ENCODE assay signal across 25 mouse cellular contexts in the genomic region with DNA sequence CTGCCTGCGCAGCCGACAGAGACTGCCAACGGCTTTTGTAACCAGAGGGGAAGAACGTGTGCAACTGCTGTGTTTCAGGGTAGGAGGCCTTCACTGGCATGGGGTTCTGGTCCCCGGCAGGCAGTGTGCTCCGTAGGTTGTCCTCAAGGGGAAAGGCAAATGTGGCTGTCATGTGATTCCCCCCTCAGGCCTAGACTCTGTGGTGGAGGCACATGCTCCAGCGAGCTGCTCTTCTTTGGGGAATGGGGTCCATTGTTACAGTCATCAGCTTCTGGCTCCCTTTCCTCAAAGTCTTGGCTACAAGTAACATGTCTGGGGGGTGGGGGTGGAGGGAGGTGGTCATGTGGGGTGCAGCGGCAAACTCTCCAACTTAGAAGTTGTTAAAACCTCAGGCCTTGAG.
DNase-seq lines count a peak whose midpoint lies in the region; ATAC-seq lines count a peak whose summit lies in the region.
"Had no signal": no experiment of that assay in that cellular context is flagged by ENCODE, and none has a peak within 500 bp of the region (broad histone marks: within the 10 kb centered on the region; RNA-seq: fewer than 3 reads in every experiment).

No protein-coding gene starts in this region.

- H3K27me3 ChIP-seq in forebrain, embryonic 11.5 days (ENCODE audit: control insufficient read depth, insufficient read depth, low read length), result no peaks in the 10 kb centered on the region
- no peaks in the 10 kb centered on the region for H3K27me3 ChIP-seq in forebrain, embryonic 10.5 days (ENCODE audit: poor library complexity, severe bottlenecking)
- H3K27me3 ChIP-seq in hindbrain, embryonic 15.5 days, result no peaks in the 10 kb centered on the region
- no peaks in the 10 kb centered on the region for H3K27me3 ChIP-seq in hindbrain, embryonic 12.5 days
- no peaks in the 10 kb centered on the region for H3K27me3 ChIP-seq in neural tube, embryonic 13.5 days
- H3K27me3 ChIP-seq: heart, embryonic 12.5 days; kidney, embryonic 15.5 days; limb, embryonic 13.5 days had no signal

- no peak for ATAC-seq in forebrain, embryonic 11.5 days (replicated peaks; ENCODE audit: low FRiP score)
- ATAC-seq in hindbrain, embryonic 15.5 days (ENCODE audit: low FRiP score, low read depth), result peak; percentile 52; the same call in 1 of the 2 replicates
- no peak for ATAC-seq in hindbrain, embryonic 12.5 days (ENCODE audit: low FRiP score)
- ATAC-seq in neural tube, embryonic 13.5 days (ENCODE audit: low read depth), result no peak
- ATAC-seq: forebrain, embryonic 16.5 days; Patski had no signal

- H3K4me1 ChIP-seq in forebrain, embryonic 11.5 days (replicated peaks; ENCODE audit: control insufficient read depth, insufficient read depth, low read length), result peaks cover 5% of the 10 kb centered on the region
- H3K4me1 ChIP-seq in forebrain, embryonic 10.5 days, result peaks cover 25% of the 10 kb centered on the region
- peaks cover 18% of the 10 kb centered on the region for H3K4me1 ChIP-seq in hindbrain, embryonic 15.5 days (replicated peaks)
- peaks cover 22% of the 10 kb centered on the region for H3K4me1 ChIP-seq in hindbrain, embryonic 12.5 days
- peaks cover 28% of the 10 kb centered on the region for H3K4me1 ChIP-seq in neural tube, embryonic 13.5 days (replicated peaks)

- no peak overlapping the region for H3K4me2 ChIP-seq in forebrain, embryonic 11.5 days (ENCODE audit: low read depth, low read length, severe bottlenecking)
- H3K4me2 ChIP-seq in hindbrain, embryonic 15.5 days, result no peak overlapping the region
- no peak overlapping the region for H3K4me2 ChIP-seq in hindbrain, embryonic 12.5 days (replicated peaks)
- H3K4me2 ChIP-seq in neural tube, embryonic 13.5 days, result no peak overlapping the region
- H3K4me2 ChIP-seq: heart, embryonic 12.5 days; kidney, embryonic 15.5 days; limb, embryonic 13.5 days; lung, embryonic 14.5 days had no signal

- H3K27ac ChIP-seq in forebrain, embryonic 11.5 days (ENCODE audit: low read depth, low read length), result no peak overlapping the region
- H3K27ac ChIP-seq in forebrain, embryonic 10.5 days, result no peak overlapping the region
- peak overlapping the region; percentile 66 for H3K27ac ChIP-seq in hindbrain, embryonic 15.5 days (replicated peaks)
- H3K27ac ChIP-seq in hindbrain, embryonic 12.5 days, result no peak overlapping the region
- H3K27ac ChIP-seq in neural tube, embryonic 13.5 days (replicated peaks), result peak overlapping the region; percentile 46
- H3K27ac ChIP-seq: kidney, embryonic 15.5 days; limb, embryonic 13.5 days; liver, embryonic 14.5 days had no signal

- H3K9me3 ChIP-seq in forebrain, embryonic 11.5 days (ENCODE audit: control insufficient read depth, low read length), result no peaks in the 10 kb centered on the region
- H3K9me3 ChIP-seq in forebrain, embryonic 10.5 days, result no peaks in the 10 kb centered on the region
- no peaks in the 10 kb centered on the region for H3K9me3 ChIP-seq in hindbrain, embryonic 15.5 days
- H3K9me3 ChIP-seq in hindbrain, embryonic 12.5 days (replicated peaks), result no peaks in the 10 kb centered on the region
- no peaks in the 10 kb centered on the region for H3K9me3 ChIP-seq in neural tube, embryonic 13.5 days
- H3K9me3 ChIP-seq: heart, embryonic 12.5 days; kidney, embryonic 15.5 days; limb, embryonic 13.5 days had no signal

- H3K4me3 ChIP-seq in forebrain, embryonic 11.5 days (ENCODE audit: low read depth, low read length), result no peak overlapping the region
- no peak overlapping the region for H3K4me3 ChIP-seq in forebrain, embryonic 10.5 days
- H3K4me3 ChIP-seq in hindbrain, embryonic 15.5 days, result no peak overlapping the region
- H3K4me3 ChIP-seq in hindbrain, embryonic 12.5 days, result no peak overlapping the region
- H3K4me3 ChIP-seq in neural tube, embryonic 13.5 days, result no peak overlapping the region
- H3K4me3 ChIP-seq: heart, embryonic 12.5 days; kidney, embryonic 15.5 days; limb, embryonic 13.5 days had no signal

- DNase-seq in forebrain, embryonic 11.5 days (ENCODE audit: low spot score), result peak; percentile 49
- no peak for DNase-seq in forebrain, embryonic 10.5 days (ENCODE audit: extremely low spot score, low spot score)
- no peak for DNase-seq in neural tube, embryonic 10.5 days (ENCODE audit: extremely low spot score, low spot score)
- DNase-seq in embryo, embryonic 11 days, result no peak
- no peak for DNase-seq in gastrocnemius, postnatal 14 days
- DNase-seq: adrenal gland, postnatal 36 days; cerebellum, adult 11-12 months; cerebellum, postnatal 25 days; gastrocnemius, postnatal 36 days; heart, postnatal 10 days; kidney, adult 11 months; kidney, postnatal 36 days; layer of hippocampus, adult 9-11 months; lung, embryonic 14.5 days; retina, postnatal 1 day had no signal

- no peak overlapping the region for H3K9ac ChIP-seq in forebrain, embryonic 11.5 days (ENCODE audit: low read length)
- H3K9ac ChIP-seq in hindbrain, embryonic 15.5 days, result no peak overlapping the region
- H3K9ac ChIP-seq in hindbrain, embryonic 12.5 days, result no peak overlapping the region
- 0 out of 2 replicates have a peak overlapping the region, but pooled peaks have one; percentile 23 for H3K9ac ChIP-seq in neural tube, embryonic 13.5 days
- H3K9ac ChIP-seq: heart, embryonic 12.5 days; kidney, embryonic 15.5 days; limb, embryonic 13.5 days; liver, embryonic 14.5 days; lung, embryonic 14.5 days had no signal

- 81% methylated on average over 8 of the region's 8 CpGs for WGBS in forebrain, embryonic 11.5 days
- WGBS in forebrain, embryonic 10.5 days, result 85% methylated on average over 8 of the region's 8 CpGs
- WGBS in hindbrain, embryonic 15.5 days, result 36% methylated on average over 8 of the region's 8 CpGs
- WGBS in hindbrain, embryonic 12.5 days, result 56% methylated on average over 8 of the region's 8 CpGs
- WGBS in neural tube, embryonic 13.5 days, result 46% methylated on average over 8 of the region's 8 CpGs

- intact Hi-C loops in gastrocnemius, postnatal 14 days (cut with DNase I; ENCODE audit: low total_unique reads), result no loop called here

- no peaks in the 10 kb centered on the region for H3K36me3 ChIP-seq in forebrain, embryonic 11.5 days (ENCODE audit: control insufficient read depth, insufficient read depth, low read length)
- no peaks in the 10 kb centered on the region for H3K36me3 ChIP-seq in forebrain, embryonic 10.5 days (replicated peaks)
- H3K36me3 ChIP-seq in hindbrain, embryonic 15.5 days, result no peaks in the 10 kb centered on the region
- H3K36me3 ChIP-seq in hindbrain, embryonic 12.5 days, result no peaks in the 10 kb centered on the region
- no peaks in the 10 kb centered on the region for H3K36me3 ChIP-seq in neural tube, embryonic 13.5 days
- H3K36me3 ChIP-seq: G1E; heart, embryonic 12.5 days; kidney, embryonic 15.5 days; limb, embryonic 13.5 days had no signal

Comparison
In these comparisons a context has a peak if more than half of its experiments do, and no peak if none do; other contexts are left out.
1. H3K27ac ChIP-seq: peak in hindbrain, embryonic 15.5 days (single experiment) and neural tube, embryonic 13.5 days (single experiment); none in forebrain, embryonic 11.5 days (single experiment), forebrain, embryonic 10.5 days (single experiment) and hindbrain, embryonic 12.5 days (single experiment).